Mouse (Mus musculus): ENCODE data around the gene Snrpd3.
"Not testable (repeated sequence)": the region's sequence is repeated elsewhere in the genome, so short reads cannot be mapped to it uniquely, and the experiment has no call there.

The Snrpd3 gene

DNA sequence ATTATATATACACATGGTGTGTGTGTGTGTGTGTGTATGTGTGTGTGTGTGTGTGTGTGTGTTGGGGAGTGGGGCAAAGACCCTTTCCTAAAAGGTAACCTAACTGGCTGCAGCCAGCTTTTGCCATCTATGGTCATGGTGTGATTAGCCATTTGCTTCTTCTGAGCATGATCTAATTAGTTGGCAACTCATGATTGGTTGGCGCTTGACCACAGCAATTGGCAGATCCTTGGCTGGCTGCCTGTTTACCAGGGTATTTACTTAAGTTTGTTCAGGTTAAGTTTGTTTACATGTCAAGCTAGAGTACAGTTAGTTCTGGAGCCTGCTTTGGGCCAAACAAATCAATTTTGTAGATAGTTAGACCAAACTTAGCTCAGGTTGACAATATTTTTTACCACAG is 15.7 kb upstream of the Snrpd3 start:
- DNase-seq (ENCODE audit: low spot score) = no peak

DNA sequence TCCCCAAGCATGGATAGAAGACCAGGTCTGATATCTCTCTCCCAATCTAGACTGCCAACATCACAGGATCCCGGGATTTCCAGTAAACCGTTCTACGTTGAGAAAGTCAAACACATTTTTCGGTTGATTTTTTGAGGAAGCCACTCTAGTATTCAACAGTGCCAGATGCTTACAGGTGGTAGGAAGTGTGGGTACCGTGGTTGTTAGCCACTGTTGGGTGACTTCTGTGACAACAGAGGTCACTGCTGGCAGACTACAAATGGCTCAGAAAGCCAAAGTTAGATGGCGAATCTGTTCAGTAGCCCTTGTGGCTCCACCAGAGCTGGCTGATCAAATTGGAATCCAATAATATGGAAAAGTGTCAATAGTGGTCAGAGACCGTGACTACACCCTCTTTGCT is 13.7 kb upstream of the Snrpd3 start:
- no peak for DNase-seq (ENCODE audit: low spot score)

- no peak for DNase-seq (ENCODE audit: low spot score)
Measured at GRCm38 (mm10) chr10:75504234-75505129, 12.9 kb upstream of the Snrpd3 start.

- DNase-seq (ENCODE audit: low spot score) = peak; percentile 71
Measured at GRCm38 (mm10) chr10:75505130-75505495, 12.2 kb upstream of the Snrpd3 start.

GRCm38 (mm10) chr10:75505928-75506327 is 11.4 kb upstream of the Snrpd3 start:
- not testable (repeated sequence) for DNase-seq (ENCODE audit: low spot score)

DNA sequence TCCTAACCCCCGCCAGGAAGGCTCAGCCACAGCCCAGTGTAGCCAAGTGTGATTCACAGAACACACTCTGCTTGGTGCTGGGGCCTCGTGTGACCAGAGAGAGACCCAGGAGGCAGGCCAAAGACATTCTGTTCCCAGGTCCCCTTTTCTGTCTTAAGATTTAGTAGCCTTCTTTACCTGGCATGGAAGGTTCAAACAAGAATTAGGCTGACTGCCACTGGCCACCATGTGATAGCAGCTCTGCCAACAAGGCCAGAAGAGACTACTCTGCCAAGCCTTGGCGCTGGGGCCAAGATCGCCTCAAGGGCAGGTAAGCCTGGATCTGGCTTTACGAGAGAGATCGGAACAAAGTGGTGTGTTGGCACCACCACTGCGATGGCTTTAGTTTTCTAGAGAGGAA is 6.9 kb upstream of the Snrpd3 start:
- no peak for DNase-seq (ENCODE audit: low spot score)

DNA sequence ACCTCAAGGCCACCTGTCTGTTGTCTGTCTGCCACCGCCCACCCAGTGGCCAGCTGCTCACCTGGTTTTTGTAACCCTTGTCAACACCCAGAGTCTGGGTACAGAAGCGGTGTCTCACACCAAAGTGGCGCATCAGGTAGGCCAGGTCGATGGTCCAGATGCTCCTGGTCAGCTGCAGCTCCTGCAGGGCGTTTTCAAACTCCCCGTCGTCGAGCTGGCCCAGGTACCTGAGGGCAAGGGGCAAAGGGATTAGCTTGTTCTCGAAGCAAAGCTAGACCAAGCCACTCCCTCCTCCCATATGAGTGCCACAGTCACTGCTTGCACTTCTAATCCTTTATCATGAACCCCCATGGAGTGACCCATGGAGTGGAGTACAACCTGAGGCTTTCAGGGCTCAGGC is 6.3 kb upstream of the Snrpd3 start:
- DNase-seq (ENCODE audit: low spot score) = no peak

DNA sequence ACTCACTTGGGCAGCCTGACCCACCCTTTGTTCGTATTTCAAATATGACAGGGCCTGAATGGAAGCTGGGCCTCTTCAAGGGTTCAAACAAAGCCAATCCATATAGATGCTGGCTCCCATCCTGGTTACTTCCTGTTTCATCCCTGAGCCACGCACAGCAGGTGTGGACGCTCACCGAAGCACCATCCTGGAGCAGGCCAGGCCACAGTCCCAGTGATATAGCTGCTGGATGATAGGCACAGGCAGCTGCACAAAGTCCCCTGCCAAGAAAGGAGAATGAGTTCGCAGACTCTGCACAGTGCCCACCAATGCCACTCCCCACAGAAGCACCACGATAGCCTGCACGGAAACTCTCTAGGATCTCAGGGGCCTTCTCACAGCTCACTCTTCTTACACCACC is 5.5 kb upstream of the Snrpd3 start:
- no peak for DNase-seq (ENCODE audit: low spot score)

GRCm38 (mm10) chr10:75512796-75513195 is 4.6 kb upstream of the Snrpd3 start:
- DNase-seq (ENCODE audit: low spot score) = no peak

DNA sequence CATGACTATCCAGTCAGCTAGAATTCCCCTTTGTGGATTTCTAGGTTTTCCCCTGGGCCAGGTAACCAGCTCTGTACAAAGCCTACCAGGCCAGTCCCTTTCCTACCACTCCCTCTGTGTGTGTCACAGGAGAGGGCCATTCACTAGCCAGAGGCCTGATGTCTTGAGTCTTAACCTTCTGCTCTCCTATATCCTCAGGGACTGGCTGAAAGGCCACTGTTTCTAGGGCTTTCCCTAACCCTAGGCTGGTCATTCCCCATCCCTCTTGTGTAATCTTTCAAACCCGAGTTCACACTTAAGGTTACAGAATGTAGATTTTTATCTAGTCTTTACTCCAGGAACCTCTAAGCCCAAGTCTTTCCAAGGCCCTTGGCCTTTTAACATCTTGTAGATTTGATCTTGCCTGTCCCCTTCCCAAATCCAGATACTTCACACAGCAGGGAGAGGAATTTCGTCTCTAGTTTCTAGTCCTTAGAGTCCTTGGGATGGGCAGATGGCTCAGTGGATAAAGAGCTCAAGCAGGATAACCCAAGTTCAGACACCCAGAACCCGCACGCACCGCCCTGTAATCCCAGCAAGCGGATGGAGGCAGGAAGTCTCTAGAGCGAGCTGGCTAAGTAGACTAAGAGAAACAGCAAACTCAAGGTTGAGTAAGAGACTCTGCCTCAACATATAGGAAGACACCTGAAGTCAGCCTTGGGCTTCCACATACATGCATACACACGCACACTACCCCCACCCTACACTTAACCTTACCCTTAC is 3.9 kb upstream of the Snrpd3 start:
- no peak for DNase-seq (ENCODE audit: low spot score)

DNA sequence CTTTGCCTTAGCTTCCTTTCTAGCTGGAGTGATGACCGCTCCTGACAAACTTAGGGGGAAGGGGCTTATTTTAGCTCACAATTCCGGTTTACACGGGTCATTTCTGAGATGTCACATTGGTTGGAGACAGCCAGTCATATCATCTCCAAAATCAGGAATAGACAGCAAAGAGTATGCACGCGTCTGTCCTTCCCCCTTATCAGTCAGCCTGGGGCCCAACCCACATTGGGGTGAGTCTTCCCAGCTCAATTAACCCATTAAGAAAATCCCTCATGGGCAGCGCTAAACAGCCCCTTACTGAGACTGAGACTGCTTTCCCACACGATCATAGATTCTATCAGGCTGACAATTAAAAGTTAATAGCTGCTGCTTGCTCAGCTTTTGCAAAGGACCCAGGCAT is 3.0 kb upstream of the Snrpd3 start:
- DNase-seq (ENCODE audit: low spot score) = no peak

GRCm38 (mm10) chr10:75515216-75516037 is 1.9 kb upstream of the Snrpd3 start:
- DNase-seq (ENCODE audit: low spot score) = peak; percentile 62

- DNase-seq (ENCODE audit: low spot score) = peak; percentile 74
Measured at GRCm38 (mm10) chr10:75516038-75516723, 1.2 kb upstream of the Snrpd3 start.

DNA sequence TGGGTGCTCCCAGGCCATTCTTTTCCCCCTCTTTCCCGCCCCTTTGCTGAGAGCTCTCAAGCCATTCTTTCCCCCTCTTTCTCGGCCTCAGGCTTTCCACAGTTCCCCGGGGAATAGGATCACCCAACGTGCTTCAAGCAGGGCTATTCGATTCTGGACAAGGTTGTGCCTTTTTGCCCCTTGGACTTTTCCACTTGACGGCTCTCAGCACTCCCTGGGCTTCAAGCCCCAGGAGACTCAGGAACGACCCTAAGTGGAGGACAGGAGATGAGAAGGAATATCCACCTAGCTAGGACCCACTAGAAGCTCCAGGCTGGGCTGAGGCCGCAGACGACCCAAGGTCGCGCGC is 653 bp upstream of the Snrpd3 start:
- DNase-seq (ENCODE audit: low spot score) = no peak

GRCm38 (mm10) chr10:75517758-75518143 is 400 bp downstream of the Snrpd3 start, which contains the start of gene Gucd1:
Gene Gucd1, minus strand, starts transcription at chr10:75517972.
- DNase-seq (ENCODE audit: low spot score) = peak; percentile 97

DNA sequence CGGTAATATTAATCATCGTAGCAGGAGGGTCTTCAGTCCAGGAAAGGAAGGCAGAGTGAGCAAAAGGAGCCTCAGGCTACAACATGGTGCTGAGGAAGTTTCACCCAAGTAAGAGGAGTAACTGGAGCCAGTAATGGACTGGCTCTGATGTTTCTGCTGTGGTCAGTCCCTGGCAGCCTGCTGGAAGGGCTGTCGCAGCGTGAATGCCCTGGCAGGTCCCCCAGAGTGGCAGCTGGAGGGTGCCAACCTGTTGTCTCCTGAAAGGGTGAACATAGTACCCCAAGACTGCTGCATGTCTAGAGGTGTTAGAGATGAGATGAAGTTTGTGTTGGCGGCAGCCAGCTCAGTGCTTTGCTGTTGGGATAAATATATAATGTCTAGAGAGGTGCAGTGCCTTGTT is 3.2 kb downstream of the Snrpd3 start:
- no peak for DNase-seq (ENCODE audit: low spot score)

- DNase-seq (ENCODE audit: low spot score) = no peak
Measured at GRCm38 (mm10) chr10:75521643-75522042, 4.3 kb downstream of the Snrpd3 start.

- DNase-seq (ENCODE audit: low spot score) = not testable (repeated sequence)
Measured at GRCm38 (mm10) chr10:75525450-75525849, 8.1 kb downstream of the Snrpd3 start.

DNA sequence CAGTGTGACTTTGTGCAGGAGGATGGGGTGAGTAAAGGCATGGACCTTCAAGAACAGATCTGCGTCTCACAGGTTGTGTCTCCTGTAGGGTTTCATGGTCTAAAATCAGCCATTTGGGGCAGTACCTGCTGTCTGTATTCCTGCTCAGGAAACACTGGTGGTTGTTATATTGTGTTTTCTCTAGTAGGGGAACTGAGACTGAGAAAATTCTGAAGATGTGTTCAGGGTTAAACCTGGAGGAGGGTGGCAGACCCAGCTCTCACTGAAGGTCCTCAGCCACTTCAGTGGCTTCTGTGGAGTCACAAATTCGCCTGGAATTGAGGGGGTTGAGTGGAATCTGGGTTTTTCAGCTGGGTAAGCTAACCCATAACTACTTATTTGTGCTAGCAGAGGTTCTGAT is 13.0 kb downstream of the Snrpd3 start:
- DNase-seq (ENCODE audit: low spot score) = no peak

DNA sequence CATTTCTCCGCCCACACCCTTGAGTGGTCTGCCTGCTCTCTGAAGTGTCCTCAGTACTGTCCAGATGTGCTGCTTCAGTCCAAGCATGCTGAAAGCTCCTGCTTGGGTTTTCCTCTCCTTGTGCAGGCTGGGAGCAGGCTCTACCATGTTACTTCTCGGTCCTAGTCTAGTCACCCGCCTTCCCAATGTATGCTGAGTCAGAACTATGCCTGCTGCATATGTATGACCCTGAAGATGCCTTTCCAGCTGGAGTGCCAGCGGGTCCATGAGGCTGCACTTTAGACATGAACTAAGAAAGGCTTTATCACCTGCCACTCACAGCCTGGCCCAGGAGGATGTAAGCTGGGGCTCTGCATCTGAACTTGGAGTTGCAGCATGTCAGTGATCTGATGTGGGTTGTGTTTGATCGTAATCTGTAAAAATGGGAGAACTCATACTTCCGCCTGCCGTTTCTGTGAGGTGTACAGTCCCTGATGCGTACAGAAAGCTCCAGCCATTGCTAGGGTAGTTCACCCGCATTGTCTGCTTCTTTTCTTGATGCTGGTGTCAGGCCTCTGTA is 14.3 kb downstream of the Snrpd3 start:
- DNase-seq (ENCODE audit: low spot score) = no peak

DNA sequence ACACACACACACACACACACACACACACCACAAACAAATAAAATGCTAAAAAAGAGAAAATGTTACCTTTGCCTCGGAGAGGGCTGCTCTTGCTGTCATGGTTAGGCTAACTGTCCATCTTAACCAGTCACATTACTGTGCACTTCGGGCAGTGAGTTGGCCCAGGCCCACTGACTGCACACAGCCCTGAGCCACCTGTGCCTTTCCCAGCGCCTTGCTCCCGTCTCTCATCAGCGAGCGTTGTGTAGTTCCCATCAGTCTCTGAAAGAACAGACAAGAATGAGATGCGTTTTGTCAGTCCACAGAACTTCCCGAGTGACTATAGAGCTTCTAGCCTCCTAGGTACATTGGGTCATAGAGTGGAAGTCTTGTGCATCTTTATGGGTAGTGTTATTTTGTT is 16.9 kb downstream of the Snrpd3 start:
- DNase-seq (ENCODE audit: low spot score) = no peak

GRCm38 (mm10) chr10:75534934-75535333 is 17.6 kb downstream of the Snrpd3 start:
- no peak for DNase-seq (ENCODE audit: low spot score)

Data from yolk sac, embryonic 10.5 days (tissue).